Mouse (Mus musculus): ENCODE data around the gene AA467197.

The AA467197 gene

DNA sequence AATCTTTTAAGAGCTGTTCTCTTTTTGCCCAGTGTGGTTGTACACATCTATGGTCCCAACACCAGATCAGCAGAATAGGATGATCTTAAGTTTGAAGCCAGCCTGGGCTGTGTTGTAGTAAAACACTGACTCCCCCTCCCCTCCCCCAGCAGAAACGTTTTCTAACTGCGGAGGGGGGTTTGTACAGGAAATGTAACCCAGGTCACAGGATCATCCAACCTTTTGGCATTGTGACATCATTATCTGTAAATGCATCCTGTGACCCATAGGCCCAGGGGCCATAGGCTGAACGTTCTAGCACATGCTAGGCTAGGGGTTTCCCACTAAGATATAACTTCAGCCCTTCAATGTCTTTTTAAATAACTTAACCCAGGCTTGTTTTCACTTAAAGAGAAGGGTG lies at the start of gene AA467197:
TSS of gene AA467197 (plus strand) at position 301 of the 400 bp plus-strand sequence.
- DNase-seq: no peak

DNA sequence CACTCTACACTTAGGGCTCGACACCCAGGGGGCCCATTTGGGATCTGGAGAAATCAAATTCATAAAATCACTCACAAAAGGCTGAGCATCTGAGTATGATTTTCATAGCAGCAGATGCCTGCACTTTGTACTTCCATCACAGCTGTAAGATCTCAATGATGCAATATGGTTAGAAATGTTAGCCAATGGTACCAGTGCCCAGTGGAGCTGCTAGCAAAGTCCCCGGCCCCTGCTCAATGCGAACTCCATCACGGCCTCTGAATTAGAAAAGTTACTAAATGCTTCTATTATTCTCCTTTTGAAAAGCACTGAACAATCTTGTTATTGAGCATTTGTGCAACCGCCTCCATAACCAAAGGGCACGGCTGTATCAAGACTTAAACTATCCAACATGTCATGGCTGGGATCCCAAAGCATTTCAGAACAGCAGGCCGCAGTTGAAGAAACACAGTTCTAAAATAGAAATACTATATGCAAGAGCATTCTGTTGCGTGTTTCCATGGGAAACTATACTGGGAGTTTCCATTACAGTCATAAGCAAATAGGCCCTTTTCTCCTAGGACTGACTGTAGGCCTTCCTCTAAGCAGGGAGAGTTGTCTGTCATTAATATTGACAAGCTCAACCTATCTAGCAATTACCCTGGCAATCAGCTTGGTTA lies 48.8 kb upstream of the AA467197 start:
- DNase-seq: no peak

DNA sequence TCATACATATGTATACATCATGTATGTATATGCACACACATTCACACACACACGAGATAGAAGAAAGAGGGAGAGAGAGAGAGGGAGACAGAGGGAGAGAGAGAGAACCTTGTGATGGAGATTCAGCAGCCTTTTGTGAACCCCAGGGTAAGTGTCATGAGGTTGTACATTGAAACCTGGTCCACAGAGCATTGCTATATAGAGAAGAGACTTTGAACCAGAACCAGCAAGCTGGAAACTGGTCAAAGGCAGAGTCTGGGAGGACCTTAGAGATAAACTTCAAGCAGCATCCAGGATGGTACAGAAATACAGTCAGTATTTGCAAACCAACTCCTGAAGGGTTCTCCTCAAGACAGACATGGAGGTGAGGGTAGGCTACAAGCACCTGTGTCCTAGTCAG lies 46.4 kb upstream of the AA467197 start:
- peak; percentile 26 to 65 for DNase-seq

DNA sequence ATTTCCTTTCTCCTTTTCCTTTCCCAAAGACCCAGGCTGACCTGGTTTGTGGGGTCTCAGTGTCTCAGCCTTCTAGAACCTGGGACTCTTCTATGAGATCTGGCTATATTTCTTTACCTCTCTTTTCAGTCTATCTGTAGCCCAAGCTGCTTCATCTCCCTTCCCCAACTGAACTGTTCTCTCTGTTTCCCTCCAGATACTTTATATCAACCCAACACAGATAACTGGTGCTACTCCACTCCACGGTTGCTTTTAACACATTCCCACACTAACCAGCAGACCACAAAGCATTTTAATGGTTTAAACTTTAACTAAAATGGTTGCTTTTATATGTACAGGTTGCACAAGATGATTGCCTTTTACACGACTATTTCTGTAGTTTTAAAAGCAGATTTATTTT lies 45.6 kb upstream of the AA467197 start:
- DNase-seq: no peak

DNA sequence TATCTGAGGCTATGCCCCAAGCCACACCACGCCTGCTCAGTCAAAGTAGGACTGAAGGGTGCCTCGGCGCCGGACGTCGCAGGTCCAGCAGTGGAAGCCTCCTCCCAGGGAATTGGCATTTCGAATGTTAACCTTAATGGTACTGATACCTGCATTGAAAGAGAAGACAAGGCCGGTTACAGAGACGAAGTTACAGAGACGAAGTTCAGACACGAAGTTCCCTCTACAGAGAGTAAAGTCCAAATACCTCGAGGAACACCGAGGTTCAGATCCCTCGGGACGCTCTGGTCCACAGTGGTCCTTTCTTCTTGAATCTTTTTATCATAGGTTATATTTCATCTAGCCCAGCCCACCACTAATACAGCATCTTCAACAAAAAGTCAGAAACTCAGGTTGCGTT lies 41.3 kb upstream of the AA467197 start:
- DNase-seq: peak in 1 of 2 experiments; percentile 17

DNA sequence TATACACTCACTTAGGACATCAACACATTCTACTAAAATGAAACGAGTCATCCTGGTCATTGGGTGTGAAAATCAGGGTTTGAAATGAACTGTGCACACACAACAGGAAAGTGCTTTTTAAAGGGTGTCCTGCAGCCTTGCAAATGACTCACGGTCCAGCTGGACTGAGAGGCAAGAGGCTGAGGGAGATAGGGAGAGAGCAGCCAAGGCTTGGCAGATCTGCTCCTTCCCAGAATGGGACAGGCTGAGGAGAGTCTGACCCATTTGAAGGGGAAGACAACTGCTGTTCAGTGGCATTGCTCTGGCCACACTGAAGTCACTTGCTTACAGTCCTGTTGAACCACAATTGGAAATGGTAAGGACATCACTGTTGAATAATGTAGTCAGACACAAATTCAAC lies 37.0 kb upstream of the AA467197 start:
- DNase-seq: no peak

DNA sequence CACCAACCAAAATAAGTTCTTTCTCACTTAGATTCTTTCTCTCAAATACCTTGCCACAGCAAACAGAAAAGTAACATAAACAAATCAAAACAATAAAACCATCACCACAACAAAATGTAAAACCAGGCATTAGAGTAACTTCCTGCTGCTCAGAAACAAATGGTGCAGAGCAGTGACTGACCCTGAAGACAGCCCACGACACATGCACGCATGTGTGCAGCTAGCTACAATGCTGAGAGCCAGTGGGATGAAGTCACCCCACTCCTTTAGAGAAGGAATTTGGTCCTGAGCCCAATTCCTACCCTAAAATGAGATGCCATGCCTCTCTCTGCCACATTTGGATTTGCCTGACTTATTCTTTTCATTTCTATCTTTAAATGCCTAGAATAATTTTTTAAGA lies 35.4 kb upstream of the AA467197 start:
- DNase-seq: no peak

DNA sequence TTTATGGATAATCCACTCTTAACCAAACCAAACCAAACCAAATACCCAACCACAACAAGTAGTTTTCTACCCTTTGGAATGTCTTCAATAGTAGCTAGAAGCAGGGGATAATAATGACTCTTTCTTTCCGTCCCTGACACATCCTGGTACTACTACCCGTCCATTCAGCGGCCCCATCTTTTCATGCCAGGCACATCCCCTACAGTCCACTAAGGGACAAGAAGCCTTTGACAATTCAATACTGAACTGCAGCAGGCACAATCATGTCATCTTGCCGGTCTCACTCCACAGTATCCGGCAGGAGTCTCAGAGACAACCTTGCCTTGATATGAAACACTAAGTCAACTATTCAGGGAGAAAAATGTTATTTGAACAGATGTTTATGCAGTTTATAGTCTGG lies 31.0 kb upstream of the AA467197 start:
- no peak for DNase-seq

DNA sequence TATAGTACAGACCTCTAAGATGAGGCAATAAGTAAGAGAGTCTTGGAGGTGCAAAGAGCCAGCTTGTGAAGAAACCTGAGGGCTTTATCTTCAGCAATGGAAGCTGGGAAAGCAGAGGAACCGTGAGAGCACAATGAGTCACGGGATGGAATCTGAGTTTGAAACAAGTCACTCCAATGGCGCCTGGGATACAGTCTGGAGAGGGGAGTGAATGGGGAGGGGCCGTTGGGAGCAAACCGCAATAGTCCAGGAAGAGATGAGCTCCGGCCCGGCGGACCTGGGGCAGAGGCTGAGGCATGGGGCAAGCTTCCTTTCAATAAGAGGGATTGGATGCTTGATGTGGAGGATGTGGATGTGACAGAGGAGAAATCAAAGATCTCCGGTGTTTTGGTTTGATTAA lies 28.0 kb upstream of the AA467197 start:
- DNase-seq: peak in 1 of 2 experiments; percentile 38

DNA sequence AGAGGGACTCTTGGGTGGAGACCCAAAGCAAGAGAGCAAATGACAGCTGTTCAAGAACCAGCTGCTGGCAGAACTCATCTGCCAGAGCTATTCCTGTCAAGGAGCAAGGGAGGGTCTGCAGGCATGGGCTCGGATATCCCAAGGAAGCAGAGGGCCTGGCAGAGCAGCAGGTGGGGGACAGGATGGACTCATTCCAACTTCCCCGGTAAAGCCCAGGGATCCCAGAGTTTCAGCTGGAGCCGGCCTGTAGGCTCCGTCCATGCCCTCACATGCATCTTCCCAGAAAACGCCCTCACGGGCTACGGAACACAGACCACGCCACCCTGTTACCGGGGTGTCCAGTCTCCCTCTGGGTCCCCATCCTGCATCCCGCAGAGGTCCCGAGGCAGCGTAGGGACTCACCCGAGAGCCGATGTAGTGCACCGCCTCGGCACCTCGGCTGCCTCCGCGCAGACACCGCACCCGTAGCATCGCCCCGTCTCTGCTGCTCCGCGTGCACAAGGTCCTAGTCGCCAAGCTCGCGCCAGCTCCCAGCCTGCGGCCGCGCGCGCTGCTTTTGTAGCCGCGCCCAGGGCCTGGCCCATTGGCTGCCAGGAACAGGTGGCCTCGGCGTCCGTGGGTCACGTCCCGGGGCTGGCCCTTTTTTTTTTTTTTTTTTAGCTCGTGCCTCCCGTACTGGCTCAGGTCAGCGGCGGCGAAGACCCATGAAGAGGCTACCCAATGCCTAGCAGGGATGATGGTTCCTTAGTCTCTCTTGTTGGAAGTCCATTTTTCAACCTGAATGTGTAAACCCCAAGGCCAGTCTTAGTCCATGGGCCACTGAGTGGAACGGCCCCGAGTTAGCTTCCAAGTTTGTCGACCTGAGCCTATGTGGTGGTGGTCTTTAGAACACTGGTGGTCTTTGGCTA lies 25.8 kb upstream of the AA467197 start, which contains the start of gene Gatm:
TSS of gene Gatm (minus strand) at position 558 of the 908 bp plus-strand sequence.
- DNase-seq: peak; percentile 70 to 76

DNA sequence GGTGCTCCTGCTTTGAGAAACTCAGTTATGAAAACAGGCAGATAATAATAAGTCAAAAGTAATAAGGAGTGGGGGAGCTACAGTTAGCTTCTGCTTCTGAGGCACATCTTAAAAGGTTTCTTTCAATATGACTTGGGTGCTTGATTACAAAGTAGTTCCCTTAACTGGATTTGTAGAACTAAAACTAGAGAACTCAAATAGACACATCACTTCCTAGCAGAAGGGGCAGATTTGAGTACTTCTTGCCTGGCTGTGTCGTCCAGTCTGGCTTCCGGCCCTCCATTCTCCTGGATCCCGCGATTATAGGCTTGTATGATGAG lies 25.2 kb upstream of the AA467197 start:
- DNase-seq: no peak

DNA sequence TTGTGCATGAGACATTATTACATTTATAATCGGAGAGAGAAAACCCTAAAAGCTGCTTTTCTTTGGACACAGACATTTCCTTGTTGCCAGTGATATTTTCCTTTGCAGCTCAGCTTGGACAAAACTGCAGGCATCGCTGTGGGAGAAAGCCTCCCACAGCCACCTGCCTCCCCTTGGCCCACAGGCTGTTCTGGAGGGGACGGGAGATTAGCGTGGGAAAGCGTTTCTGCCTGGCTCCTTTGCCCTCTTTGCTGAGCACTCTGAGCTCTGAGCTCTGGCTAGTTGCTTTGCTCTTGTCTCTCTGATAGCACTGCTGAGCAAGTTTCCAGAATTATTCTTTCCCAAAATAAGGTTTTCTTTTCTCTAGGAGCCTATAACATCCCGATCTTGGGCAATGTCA lies 20.5 kb upstream of the AA467197 start:
- no peak for DNase-seq

DNA sequence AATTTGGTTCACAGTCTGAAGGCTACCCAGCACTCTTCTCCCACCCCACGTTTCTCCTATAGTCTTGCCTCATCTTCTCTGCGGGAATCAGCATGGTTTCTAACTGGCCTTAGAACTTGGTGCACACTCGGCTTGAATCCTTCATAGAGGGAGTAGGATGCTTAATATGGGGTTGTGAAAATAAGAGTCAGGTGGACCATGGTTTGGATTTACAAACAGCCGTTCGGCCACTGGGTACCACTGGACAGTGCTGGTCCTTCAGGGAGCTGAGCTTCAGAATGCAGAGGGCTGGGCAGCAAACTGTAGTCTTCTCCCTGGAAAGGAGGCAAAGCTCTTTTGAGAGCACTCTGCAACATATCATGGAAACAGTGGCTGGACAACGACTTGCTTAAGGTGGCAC lies 19.0 kb upstream of the AA467197 start:
- no peak for DNase-seq

DNA sequence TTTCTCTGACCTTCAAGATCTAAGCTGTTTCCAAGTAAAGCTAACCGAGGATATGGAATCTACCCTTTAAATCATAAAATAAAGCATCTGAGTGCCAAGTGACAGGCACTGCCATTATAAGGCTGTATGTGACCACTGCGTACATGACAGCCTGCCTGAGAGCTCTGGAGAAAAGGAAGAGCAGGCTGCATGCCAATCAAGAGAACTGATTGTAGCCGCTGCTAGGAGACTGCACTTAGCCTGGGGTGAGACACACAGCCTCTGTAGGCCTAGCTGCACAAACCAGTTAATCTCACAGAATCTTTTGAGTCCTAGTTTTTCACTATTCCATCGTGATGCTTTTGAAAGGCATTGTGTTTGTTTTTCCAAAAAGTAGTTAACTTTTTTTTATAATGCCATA lies 18.1 kb upstream of the AA467197 start:
- DNase-seq: no peak

DNA sequence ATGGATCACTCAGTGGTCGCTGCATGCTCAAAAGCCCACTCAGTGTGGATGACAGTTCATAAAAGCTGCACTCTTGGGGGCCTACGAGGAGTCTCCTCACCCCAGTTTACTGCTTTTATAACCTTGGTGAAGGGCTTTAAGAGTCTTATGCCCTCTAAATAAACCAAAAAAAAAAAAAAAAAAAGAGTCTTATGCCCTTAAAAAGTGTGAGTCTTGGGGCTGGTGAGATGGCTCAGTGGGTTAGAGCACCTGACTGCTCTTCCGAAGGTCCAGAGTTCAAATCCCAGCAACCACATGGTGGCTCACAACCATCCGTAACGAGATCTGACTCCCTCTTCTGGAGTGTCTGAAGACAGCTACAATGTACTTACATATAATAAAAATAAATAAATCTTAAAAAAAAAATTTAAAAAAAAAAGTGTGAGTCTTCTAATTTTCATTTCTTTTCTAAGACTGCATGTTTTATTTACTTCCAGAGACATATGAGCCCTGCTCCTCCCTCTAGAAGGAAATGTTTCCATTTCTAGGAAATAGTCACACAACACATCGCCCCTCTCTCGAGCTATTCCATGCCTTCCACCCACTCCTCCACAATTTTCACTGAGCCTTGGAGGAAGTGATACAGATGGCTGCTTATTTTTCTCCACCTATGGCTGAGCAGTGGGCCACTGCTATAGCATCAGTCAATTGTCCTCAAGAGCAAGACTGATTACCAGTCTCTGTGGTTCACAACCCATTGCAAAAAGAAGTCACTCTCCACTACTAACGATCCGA lies 15.3 kb upstream of the AA467197 start:
- no peak for DNase-seq

DNA sequence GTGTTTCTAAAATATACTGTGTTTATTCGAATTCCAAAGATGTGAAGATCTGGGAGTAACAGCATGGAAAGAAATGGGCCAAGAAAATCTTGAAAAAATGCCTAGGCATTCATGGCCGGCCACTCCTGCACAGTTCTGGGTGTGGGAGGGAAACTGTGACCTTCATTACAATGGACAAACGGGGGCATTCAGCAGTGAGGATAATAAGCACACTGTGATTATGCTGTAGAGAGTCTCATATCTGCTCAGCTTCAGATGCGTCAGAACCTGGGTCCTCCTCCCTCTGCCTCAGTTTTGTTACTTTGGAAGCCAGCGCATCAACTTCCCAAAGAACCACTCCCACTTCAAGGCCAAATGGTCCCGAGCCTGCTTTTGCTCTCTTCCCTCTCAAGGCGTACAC lies 10.9 kb upstream of the AA467197 start:
- no peak for DNase-seq

DNA sequence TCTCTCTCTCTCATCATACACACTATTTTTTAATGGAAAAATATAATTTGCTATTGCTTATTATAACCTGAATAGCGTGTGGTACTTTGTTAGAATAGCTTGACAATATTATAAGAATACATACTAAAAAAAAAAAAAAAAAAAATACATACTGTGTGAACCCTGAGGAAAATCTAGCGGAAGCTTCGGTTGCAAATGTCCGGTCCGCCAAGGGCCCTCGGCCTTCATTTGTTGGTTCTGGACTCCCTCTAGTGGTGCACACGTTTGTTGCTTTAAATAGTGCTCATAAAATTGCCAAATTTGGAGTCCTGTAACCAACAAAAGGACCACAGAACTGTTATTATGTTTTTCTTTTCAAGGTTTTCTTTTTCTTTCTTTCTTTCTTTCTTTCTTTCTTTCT lies 7.8 kb upstream of the AA467197 start:
- peak; percentile 79 to 84 for DNase-seq

DNA sequence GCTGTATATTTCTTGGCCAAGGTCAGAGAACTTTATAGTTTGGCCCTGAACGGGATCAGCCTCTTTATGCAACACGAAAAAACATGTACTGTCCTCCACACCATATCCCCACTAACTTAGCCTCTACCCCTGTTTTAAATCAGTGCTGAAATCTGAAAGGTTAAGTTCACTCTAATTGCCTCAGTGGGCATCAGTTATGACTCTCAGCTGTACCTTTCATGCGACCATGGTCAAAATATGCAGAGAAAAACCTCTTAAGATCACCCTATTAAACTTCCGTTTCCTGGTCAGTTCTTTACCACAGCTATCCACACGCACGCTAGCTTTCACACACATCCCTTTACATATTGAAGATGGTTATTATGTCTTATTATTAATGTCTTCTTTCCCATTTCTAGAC lies 6.9 kb upstream of the AA467197 start:
- DNase-seq: no peak

DNA sequence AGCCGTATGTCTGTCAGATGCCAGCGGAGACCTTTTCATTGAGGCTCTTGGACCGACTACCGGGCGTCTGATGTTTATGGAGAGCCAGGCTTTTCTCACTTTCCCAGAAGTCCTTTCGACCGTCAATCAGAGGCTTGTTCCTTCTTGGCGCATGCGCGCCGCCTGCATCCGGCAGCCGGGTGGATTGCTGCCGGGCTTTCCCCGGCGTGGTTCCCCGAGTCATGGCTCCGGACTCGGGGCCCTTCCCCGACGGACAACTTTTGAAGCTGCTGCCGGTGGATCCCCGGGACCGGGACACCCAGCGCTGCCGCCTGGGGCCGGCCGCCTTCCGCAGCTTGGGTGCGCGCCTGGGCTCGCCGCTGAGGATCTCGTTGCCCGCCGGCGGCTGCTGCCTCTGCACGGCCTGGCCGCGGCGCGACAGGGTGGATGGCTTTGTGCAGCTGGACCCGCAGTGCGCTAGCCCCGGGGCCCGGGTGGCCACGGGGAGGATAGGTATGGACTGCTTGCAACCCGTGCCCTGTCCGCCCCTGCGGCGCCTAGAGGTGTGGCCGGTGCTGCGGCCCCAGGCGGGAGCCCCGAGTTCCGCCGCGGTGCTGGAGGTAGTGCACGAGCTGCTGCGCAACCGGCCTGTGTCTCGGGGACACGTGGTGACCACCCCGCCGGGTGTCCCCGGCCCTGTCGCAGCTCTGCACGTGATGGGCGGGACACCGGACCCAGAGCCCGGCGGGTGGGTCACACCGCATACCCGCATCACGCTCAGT lies 6.1 kb upstream of the AA467197 start:
- DNase-seq: peak; percentile 87 to 88

DNA sequence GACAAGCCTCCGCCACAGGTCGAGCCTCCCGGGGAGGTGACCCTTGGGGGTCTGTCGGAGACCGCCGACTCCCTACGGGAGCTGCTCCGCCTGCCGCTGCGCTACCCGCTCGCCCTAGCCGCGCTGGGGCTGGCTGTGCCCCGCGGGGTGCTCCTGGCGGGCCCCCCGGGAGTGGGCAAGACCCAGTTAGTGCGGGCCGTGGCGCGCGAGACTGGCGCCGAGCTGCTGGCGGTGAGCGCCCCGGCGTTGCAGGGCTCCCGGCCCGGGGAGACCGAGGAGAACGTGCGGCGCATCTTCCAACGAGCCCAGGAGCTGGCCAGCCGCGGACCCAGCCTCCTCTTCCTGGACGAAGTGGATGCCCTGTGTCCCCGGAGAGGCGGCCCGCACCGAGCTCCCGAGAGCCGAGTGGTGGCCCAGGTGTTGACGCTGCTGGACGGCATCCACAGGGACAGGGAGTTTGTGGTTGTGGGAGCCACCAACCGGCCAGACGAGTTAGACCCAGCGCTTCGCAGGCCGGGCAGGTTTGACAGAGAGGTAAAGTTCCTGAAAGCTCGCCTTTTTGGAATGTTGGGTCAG lies 5.5 kb upstream of the AA467197 start:
- peak; percentile 37 to 60 for DNase-seq

DNA sequence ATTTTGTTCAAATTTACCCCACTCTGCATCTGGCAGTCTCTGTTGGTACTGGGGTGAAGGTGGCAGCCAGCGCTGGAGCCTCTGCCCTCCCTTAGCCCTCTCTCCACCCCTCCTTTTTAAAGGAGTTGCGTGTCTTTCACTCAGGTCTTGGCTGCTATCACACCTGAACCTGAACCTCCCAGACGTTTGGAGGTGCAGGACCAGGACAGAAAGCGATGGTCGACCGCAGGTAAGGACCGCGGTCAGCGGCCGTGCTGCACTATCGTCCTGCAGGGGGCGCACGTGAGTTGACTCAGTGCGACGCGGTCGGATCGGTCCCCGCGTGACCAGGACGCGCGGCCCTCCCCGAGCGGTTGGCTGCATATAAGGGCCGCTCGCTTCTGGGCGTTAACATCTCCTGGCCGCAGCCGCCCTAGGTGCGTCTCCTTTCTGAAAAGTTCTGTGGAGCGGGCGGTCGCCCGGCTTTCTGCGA lies 776 bp downstream of the AA467197 start:
- peak; percentile 20 to 65 for DNase-seq

DNA sequence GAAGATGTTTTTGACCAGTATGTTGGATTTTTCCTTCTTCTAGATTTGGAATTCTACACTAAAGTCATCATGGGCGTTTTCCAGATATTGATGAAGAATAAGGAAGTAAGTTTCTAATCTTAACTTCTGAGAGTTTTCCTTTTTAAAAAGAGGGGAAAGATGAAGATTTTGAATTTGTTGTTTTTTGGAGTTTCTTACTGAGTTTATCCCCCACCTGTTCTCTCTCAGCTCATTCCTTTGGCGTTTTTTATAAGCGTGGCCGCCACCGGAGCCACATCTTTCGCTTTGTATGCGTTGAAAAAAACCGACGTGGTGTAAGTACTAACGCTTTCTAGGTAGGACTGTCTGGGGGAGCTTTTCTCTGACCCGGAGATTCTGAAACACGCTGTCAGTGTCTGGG lies 1.2 kb downstream of the AA467197 start:
- DNase-seq: no peak
